Mouse (Mus musculus) neural tube, embryonic 13.5 days (tissue): ENCODE results near the gene Ptpn14. TPM values are rescaled to one million over a fixed set of nuclear protein-coding genes. Genes with fewer than 3 reads are reported as not detected.

Source experiments
- ATAC-seq: fragments of 200-750 bp; cut with Nextera tagmentation; 2 replicates; pipeline ENCODE4 v1.8.0; 2017; ENCODE audit warnings: low read depth, mild to moderate bottlenecking, moderate TSS enrichment, moderate library complexity
- H3K27ac ChIP-seq: fragments of 300-500 bp; sonication (generic); replicated peaks from 2 replicates; pipeline ENCODE4 v1.5.1; 2015; ENCODE audit warnings: moderate library complexity, mild to moderate bottlenecking, inconsistent platforms
- H3K27me3 ChIP-seq: fragments of 300-500 bp; sonication (generic); 2 replicates; pipeline ENCODE4 v1.6.1; 2015; ENCODE audit warnings: mild to moderate bottlenecking, inconsistent platforms
- H3K36me3 ChIP-seq: fragments of 300-500 bp; sonication (generic); 2 replicates; pipeline ENCODE4 v1.6.1; 2015; ENCODE audit warnings: mild to moderate bottlenecking, inconsistent platforms
- H3K4me1 ChIP-seq: fragments of 300-500 bp; sonication (generic); replicated peaks from 2 replicates; pipeline ENCODE4 v1.6.1; 2015; ENCODE audit warnings: inconsistent platforms
- H3K4me2 ChIP-seq: fragments of 300-500 bp; sonication (generic); 2 replicates; pipeline ENCODE4 v1.6.1; 2015; ENCODE audit warnings: inconsistent platforms, mild to moderate bottlenecking, moderate library complexity
- H3K4me3 ChIP-seq: fragments of 300-500 bp; sonication (generic); 2 replicates; pipeline ENCODE4 v1.5.1; 2015; ENCODE audit warnings: mild to moderate bottlenecking, inconsistent platforms
- H3K9ac ChIP-seq: fragments of 300-500 bp; sonication (generic); 2 replicates; pipeline ENCODE4 v1.6.1; 2015; ENCODE audit warnings: moderate library complexity, mild to moderate bottlenecking, inconsistent platforms
- H3K9me3 ChIP-seq: fragments of 300-500 bp; sonication (generic); 2 replicates; pipeline ENCODE4 v1.6.1; 2016; ENCODE audit warnings: inconsistent platforms
- WGBS: fragments of 180-500 bp; shearing (Covaris S2); methylation state at CpG from one replicate; pipeline ENCODE4 v1.1.7; 2015; 5-methylcytosine and 5-hydroxymethylcytosine counted together
- polyA plus RNA-seq: library from polyadenylated mRNA; unstranded; fragments of >200 nt; fragmentation: Nextera tagmentation; extraction: Ambion mirVana; gene quantifications from 2 replicates; pipeline ENCODE4 v1.2.1, GENCODE M21; 2015

Ptpn14 gene
- polyA plus RNA-seq, 1 experiment from 2014 or later, result 1.9 TPM

DNA sequence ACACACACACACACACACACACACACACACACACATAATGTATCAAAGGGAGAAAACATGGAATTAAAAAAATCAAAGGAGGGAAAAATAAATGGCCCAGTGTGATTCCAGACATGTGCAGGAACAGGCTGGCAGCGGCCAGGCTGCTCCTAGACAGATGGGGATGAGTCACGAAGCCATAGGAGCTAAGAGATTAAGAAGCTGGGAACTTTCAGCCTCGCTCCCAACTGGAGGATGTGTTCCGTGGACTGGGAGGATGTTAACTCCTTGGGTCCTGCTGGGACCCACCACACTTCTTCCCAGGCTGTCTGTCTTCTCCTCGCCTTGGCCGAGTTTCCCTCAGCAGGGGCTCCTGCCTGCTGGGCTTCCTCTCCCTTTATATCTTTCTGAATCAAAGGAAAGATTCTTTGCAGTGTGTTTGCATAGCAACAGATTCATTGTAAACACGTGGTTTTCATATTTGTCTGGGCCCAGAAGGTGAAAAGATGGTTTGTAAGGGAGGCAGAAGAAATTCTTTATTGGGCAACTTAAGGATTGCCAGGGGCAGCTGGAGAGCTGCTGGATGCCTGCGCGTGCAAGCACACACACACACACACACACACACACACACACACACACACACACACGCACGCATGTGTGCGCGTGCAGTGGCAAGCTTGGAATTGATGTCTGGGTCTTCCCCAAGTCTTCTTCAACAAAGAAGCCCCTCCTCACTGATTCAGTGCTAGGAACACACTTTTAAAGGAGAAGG, 72.3 kb downstream of the Ptpn14 start:
- H3K27ac ChIP-seq, result no peak overlapping the region
- no peak overlapping the region for H3K4me3 ChIP-seq
- H3K27me3 ChIP-seq, result no peaks in the 10 kb centered on the region
- no peaks in the 10 kb centered on the region for H3K36me3 ChIP-seq
- peaks cover 26% of the 10 kb centered on the region for H3K4me1 ChIP-seq
- 59% methylated on average over 9 of the region's 13 CpGs for WGBS
- H3K4me2 ChIP-seq, result no peak overlapping the region
- no peaks in the 10 kb centered on the region for H3K9me3 ChIP-seq
- ATAC-seq, result no peak
- no peak overlapping the region for H3K9ac ChIP-seq

DNA sequence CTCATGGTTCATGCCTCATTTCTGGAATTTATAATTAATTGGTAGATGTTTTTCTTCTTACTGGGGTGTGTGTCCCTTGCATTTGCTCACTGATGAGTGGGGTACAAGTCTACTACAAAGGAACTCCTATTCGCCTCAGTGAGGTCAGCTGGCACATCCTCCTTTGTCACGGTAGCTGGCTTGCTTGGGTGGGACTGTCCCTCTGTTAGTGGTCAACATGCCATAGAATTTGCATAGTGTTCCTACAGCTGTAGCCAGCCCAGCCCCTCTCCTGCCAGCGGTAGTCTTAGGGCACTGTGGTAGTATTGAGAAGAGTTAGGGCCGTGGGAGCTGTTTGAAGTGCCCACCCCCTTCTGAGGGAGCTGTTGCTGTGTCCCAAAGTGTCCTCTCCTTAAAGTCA, 73.2 kb downstream of the Ptpn14 start:
- Histone ChIP-seq H3K4me1 (peaks cover 19% of the 10 kb centered on the region), H3K9ac (no peak overlapping the region), H3K4me2 (no peak overlapping the region), H3K27ac (no peak overlapping the region), H3K4me3 (no peak overlapping the region), H3K9me3 (no peaks in the 10 kb centered on the region), H3K36me3 (no peaks in the 10 kb centered on the region), H3K27me3 (no peaks in the 10 kb centered on the region)
- no peak for ATAC-seq
- 82% methylated on average over 4 of the region's 4 CpGs for WGBS

DNA sequence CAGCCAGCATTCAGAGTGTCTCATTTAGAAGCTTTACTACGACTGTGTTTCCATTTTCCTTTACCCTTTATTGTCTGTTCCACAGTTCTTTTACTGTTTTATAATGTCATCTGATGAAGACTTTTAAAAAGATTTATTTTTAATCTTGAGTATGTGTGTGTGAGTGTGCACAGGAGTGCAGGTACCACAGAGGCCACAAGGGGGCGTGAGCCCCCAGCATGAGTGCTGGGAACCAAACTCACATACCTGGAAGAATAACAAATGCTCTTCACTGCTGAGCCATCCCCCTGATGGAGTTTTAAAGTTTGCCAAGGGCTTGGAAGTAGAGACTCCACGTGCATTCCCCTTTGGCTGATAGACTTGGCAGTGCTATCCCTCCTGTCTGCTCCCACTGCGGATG, 74.5 kb downstream of the Ptpn14 start:
- WGBS, result 93% methylated on average over 4 of the region's 4 CpGs
- Histone ChIP-seq H3K36me3 (no peaks in the 10 kb centered on the region), H3K9ac (no peak overlapping the region), H3K4me3 (no peak overlapping the region), H3K9me3 (no peaks in the 10 kb centered on the region), H3K4me1 (peaks cover 13% of the 10 kb centered on the region), H3K27ac (no peak overlapping the region), H3K27me3 (no peaks in the 10 kb centered on the region), H3K4me2 (no peak overlapping the region)
- ATAC-seq, result no peak

DNA sequence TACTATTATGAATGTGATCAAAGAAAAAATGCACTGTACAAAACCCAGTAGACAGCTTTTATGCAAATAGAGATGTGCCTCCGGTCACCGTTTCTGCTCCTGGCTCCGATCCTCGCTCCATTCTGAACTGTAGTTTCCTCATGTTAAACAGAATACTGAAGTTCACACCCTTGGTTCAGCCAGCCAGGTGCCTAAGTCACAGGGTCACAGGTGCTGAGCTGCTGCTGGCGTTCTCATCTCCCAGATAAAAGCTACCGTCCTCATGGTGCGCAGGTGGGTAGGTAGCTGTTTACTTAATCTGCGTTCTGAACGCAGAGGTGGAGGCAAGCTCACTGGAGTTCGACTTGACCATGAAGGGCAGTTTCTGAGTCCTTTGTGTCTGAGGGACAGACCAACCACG, 75.7 kb downstream of the Ptpn14 start:
- Histone ChIP-seq H3K27ac (no peak overlapping the region), H3K27me3 (no peaks in the 10 kb centered on the region), H3K9ac (no peak overlapping the region), H3K4me2 (no peak overlapping the region), H3K4me1 (peaks cover 9% of the 10 kb centered on the region), H3K36me3 (no peaks in the 10 kb centered on the region), H3K4me3 (no peak overlapping the region), H3K9me3 (no peaks in the 10 kb centered on the region)
- 94% methylated on average over 11 of the region's 11 CpGs for WGBS
- ATAC-seq, result no peak

DNA sequence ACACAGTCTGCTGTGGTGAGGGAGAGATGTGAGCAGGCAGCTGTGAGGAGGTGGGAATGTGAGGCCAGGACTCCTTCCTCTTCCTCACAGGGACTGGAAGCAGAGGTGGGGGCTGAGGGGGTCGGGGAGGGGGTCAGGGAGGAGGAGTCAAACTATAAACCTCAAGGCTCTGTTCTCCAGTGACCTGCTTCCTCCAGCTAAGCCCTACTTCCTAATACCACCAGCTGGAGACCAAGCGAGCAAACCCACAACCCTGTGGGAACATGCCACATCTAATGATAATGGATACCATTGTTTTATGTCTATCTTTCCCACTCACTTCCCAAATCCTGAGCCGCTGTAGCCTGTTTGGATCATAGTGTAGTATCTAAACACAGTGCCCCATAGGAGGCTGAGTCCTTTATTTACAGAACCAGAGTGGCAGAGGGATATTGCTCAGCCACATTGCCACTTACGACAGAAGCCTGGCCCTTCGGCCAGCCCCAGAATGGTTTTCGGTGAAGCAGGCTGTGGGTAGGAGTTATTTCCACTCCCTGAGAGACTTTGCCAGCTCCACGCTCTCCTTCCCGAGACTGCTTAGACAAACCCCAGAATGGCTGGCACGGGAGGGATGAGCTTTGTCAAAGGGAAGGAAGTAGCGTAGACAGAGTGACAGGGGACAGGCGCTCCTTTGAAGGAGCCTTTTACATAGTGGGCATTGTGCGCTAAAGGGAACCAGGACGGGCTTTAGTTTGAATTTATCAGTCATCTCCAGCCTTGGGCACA, 78.6 kb downstream of the Ptpn14 start:
- Histone ChIP-seq H3K27me3 (no peaks in the 10 kb centered on the region), H3K4me2 (no peak overlapping the region), H3K27ac (no peak overlapping the region), H3K36me3 (no peaks in the 10 kb centered on the region), H3K4me3 (no peak overlapping the region), H3K4me1 (no peaks in the 10 kb centered on the region), H3K9ac (no peak overlapping the region), H3K9me3 (no peaks in the 10 kb centered on the region)
- no peak for ATAC-seq
- 77% methylated on average over 13 of the region's 13 CpGs for WGBS

DNA sequence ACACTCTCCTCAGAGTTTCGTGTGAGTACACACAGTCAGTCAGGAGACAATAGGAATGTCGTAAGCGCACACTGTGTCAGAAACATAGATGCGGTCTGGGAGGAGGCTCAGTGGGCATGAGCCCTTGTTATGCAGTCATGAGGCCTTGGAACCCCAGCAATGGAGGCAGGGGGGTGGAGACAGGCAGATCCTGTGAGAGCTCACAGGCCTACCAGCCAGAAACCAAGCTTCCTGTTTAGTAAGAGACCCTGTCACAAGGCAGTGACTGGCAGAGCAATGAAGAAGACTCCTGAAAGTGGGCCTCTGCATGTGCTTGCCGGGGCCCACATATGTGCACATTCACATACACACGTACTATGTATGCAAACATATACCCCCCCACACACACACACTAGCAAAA, 79.9 kb downstream of the Ptpn14 start:
- no peaks in the 10 kb centered on the region for H3K36me3 ChIP-seq
- ATAC-seq, result no peak
- no peak overlapping the region for H3K4me2 ChIP-seq
- no peaks in the 10 kb centered on the region for H3K27me3 ChIP-seq
- no peaks in the 10 kb centered on the region for H3K4me1 ChIP-seq
- no peak overlapping the region for H3K27ac ChIP-seq
- no peak overlapping the region for H3K9ac ChIP-seq
- H3K4me3 ChIP-seq, result no peak overlapping the region
- 97% methylated on average over 6 of the region's 6 CpGs for WGBS
- H3K9me3 ChIP-seq, result no peaks in the 10 kb centered on the region

DNA sequence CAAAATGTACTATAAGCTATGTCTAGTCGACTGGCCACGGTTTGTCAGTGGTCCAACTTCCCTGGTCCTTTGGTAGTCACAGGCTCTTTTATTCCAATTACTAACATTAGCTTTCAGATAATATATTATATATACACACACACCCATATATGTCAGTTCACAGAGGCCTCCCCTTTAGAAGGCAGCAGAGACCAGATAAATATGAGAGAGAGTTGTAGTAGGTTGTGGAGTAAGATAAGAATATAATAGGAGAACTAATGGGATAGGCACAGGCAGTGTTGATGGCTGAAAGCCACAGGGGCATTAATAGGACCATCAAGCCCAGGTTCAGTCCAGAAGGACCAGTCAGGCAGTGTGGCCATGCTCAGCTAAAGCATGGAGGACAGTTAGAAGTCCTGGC, 80.4 kb downstream of the Ptpn14 start:
- H3K4me3 ChIP-seq, result no peak overlapping the region
- no peak overlapping the region for H3K4me2 ChIP-seq
- WGBS, result 97% methylated on average over 2 of the region's 2 CpGs
- no peaks in the 10 kb centered on the region for H3K36me3 ChIP-seq
- no peak for ATAC-seq
- H3K4me1 ChIP-seq, result no peaks in the 10 kb centered on the region
- H3K27me3 ChIP-seq, result no peaks in the 10 kb centered on the region
- H3K27ac ChIP-seq, result no peak overlapping the region
- no peaks in the 10 kb centered on the region for H3K9me3 ChIP-seq
- H3K9ac ChIP-seq, result no peak overlapping the region

DNA sequence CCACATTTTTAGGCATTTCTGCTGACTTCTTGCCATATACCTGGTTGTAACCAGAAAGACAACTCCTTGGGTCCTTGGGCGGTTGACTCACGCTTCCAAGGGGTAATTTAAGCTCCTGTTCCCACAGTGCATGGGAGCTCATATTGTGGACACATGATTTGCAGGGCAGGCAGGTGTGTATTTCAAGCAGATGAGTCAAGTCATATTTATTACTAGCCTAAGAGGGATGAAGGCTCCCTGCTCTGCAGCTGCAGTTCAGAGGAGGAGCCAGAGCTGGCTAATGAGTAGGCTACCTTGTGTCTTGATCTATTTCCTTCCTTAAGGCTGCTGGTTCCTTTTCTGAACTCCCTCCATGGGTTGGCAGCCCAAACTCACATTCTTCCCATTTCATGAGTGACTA, 83.7 kb downstream of the Ptpn14 start:
- no peaks in the 10 kb centered on the region for H3K27me3 ChIP-seq
- no peak overlapping the region for H3K4me3 ChIP-seq
- no peaks in the 10 kb centered on the region for H3K36me3 ChIP-seq
- no peak for ATAC-seq
- 88% methylated on average over 2 of the region's 2 CpGs for WGBS
- no peak overlapping the region for H3K9ac ChIP-seq
- H3K4me2 ChIP-seq, result no peak overlapping the region
- H3K4me1 ChIP-seq, result no peaks in the 10 kb centered on the region
- no peaks in the 10 kb centered on the region for H3K9me3 ChIP-seq
- no peak overlapping the region for H3K27ac ChIP-seq

DNA sequence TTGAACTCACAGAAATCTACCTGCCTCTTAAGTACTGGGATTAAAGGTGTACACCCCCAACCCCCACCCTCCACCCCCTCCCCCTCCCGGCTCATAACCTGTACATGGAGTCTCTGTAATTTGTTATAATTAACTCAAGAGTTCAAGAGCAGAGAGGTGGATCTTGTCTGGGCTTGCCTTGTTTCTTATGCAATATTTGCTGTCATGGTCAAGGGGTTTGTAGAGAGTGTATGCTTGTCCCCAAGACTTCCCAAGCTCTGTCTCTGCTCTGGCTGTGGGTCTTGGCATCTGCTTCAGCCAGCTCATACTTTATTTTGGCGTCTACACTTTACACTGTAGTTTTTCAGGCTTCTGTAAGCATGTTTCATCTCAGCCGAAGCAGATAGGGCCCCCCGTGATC, 86.3 kb downstream of the Ptpn14 start:
- Histone ChIP-seq H3K9me3 (no peaks in the 10 kb centered on the region), H3K4me3 (no peak overlapping the region), H3K27ac (no peak overlapping the region), H3K4me1 (no peaks in the 10 kb centered on the region), H3K9ac (no peak overlapping the region), H3K4me2 (no peak overlapping the region), H3K36me3 (no peaks in the 10 kb centered on the region), H3K27me3 (no peaks in the 10 kb centered on the region)
- 87% methylated on average over 4 of the region's 4 CpGs for WGBS
- ATAC-seq, result no peak

DNA sequence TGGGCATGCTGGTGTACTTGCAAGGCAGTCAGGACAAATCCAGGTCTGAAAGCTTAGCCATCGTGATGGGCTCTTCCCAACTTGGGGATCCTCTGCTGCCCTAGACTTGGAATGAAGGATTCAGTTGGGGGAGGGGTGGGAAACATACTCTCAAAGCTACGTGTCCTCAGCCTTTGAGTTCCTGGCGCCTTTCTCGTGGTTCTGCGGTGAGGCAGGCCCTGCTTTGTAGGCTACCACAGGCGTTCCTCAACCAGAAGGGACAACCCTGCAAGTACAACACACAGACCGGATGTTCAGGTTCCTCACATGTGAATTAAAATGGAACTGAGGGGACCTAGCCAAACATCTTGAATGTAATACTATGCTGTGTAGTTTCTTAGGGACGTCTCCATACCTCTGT, 89.0 kb downstream of the Ptpn14 start:
- no peak overlapping the region for H3K27ac ChIP-seq
- no peaks in the 10 kb centered on the region for H3K9me3 ChIP-seq
- no peaks in the 10 kb centered on the region for H3K36me3 ChIP-seq
- H3K4me1 ChIP-seq, result no peaks in the 10 kb centered on the region
- no peak overlapping the region for H3K4me3 ChIP-seq
- WGBS, result 88% methylated on average over 8 of the region's 8 CpGs
- no peak overlapping the region for H3K4me2 ChIP-seq
- H3K27me3 ChIP-seq, result no peaks in the 10 kb centered on the region
- ATAC-seq, result no peak
- no peak overlapping the region for H3K9ac ChIP-seq

DNA sequence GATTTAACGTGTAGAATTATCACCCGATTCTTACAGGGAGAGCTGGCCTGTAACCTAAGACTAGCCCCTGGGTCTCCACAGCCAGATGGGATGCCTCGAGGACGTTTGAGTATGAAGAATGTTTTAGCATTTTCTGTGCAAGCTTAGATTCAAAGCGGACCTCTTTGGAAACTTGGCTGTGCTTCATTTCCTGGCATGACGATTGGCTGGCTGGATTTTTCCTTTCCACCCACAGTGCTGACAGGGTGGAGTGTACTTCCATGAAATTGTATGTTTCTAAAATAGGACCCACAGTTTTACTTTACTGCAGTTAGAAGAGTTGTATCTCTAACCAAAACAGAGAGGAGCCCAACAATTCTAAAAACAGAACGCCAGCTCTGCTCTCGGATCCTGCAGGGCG, 89.7 kb downstream of the Ptpn14 start:
- Histone ChIP-seq H3K4me1 (no peaks in the 10 kb centered on the region), H3K4me2 (no peak overlapping the region), H3K9me3 (no peaks in the 10 kb centered on the region), H3K27ac (no peak overlapping the region), H3K36me3 (no peaks in the 10 kb centered on the region), H3K9ac (no peak overlapping the region), H3K4me3 (no peak overlapping the region), H3K27me3 (no peaks in the 10 kb centered on the region)
- no peak for ATAC-seq
- WGBS, result 78% methylated on average over 9 of the region's 9 CpGs

DNA sequence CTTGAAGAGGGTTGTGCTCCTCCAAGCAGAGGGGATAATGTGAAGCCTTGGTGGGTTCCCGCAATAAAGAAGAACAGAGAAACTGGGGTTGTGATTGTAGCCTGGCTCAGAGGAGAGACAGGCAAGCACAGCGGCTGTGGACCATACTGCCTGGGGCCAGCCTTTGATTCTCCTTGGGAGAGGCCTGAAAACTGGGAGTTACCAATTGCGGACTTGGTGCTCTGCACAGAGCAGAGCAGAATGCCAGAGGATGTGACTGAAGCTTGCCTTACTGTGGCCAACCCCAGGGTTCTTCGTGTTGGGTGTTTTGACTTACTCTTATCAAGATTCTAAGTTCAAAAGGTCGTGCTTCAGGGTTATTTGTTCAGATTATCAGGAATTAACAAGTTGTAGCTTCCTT, 92.0 kb downstream of the Ptpn14 start:
- Histone ChIP-seq H3K4me3 (no peak overlapping the region), H3K36me3 (no peaks in the 10 kb centered on the region), H3K27me3 (no peaks in the 10 kb centered on the region), H3K4me1 (no peaks in the 10 kb centered on the region), H3K9me3 (no peaks in the 10 kb centered on the region), H3K9ac (no peak overlapping the region), H3K27ac (no peak overlapping the region), H3K4me2 (no peak overlapping the region)
- WGBS, result 78% methylated on average over 5 of the region's 5 CpGs
- ATAC-seq, result no peak

DNA sequence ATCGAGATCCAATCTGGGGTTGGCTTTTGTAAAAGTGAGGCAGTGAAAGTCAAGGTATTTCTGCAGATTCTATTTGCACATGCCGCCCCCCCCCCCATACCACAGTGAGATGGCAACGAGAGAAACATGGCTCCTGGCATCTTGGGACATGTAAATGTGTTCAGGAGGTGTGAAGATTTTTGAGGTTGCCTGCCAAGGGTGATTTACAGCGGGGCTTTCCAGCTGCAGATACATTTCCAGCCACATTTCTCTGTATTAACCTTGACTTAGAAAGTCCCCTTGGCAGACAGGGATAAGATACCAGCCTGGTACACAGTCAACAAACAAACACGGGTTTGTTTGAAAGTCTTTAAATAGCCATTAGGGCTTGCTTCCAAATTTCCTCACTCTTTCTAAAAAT, 96.4 kb downstream of the Ptpn14 start:
- 81% methylated on average over 5 of the region's 5 CpGs for WGBS
- Histone ChIP-seq H3K27me3 (no peaks in the 10 kb centered on the region), H3K9me3 (no peaks in the 10 kb centered on the region), H3K9ac (no peak overlapping the region), H3K4me1 (no peaks in the 10 kb centered on the region), H3K4me3 (no peak overlapping the region), H3K4me2 (no peak overlapping the region), H3K27ac (no peak overlapping the region), H3K36me3 (no peaks in the 10 kb centered on the region)
- ATAC-seq, result no peak
